Mouse (Mus musculus): ENCODE results near the gene Atf7ip. TPM values are rescaled to one million over a fixed set of nuclear protein-coding genes. Genes with fewer than 3 reads are reported as not detected.

Gene Atf7ip
- total and polyA plus RNA-seq, 2 experiments from 2014 or later = 28.7 to 43.1 TPM

DNA sequence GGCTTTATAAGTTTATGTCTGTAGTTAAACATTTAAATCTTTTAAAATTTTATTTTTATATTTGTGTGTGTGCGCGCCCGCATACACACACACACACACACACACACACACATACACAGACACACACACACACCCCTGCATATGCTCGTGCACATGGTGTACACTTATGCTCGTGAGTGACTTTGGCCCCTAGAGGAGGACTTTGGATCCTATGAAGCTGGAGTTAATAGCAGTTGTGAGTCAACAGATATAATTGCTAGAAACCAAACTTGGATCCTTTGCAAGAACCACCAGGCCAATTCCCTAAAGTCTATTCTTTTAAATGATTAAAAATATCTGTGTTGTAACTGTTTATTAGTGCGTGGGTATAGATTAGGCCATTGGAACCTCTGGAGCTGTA is 42.8 kb downstream of the Atf7ip start:
- Histone ChIP-seq H3K4me3 (ENCODE audit: low read depth, low read length) (no peak overlapping the region), H3K9me3 (ENCODE audit: low read length) (no peaks in the 10 kb centered on the region), H3K27me3 (ENCODE audit: insufficient read depth, low read length) (no peaks in the 10 kb centered on the region), H3K27ac (ENCODE audit: low read depth, low read length) (peak overlapping the region; percentile 92), H3K4me2 (ENCODE audit: low read depth, low read length, poor library complexity, severe bottlenecking) (no peak overlapping the region), H3K36me3 (ENCODE audit: insufficient read depth, low read length) (no peaks in the 10 kb centered on the region), H3K9ac (replicated peaks; ENCODE audit: low read length, poor library complexity, severe bottlenecking) (no peak overlapping the region), H3K4me1 (ENCODE audit: insufficient read depth, low read length) (0 out of 2 replicates have a peak, but pooled peaks cover 5% of the 10 kb centered on the region)
- DNase-seq (ENCODE audit: low spot score) (peak; percentile 46), ATAC-seq (ENCODE audit: low FRiP score) (no peak)
- peak; percentile 15; the same call in 1 of the 2 replicates for TF ChIP-seq CTCF (IDR thresholded peaks at IDR 0.05)
- WGBS = 61% methylated on average over 6 of the region's 6 CpGs

GRCm38 (mm10) chr6:136549606-136550005 is 43.6 kb downstream of the Atf7ip start:
- H3K9me3 ChIP-seq (ENCODE audit: low read length) = no peaks in the 10 kb centered on the region
- H3K27ac ChIP-seq (ENCODE audit: low read depth, low read length) = peak overlapping the region; percentile 76
- no peaks in the 10 kb centered on the region for H3K27me3 ChIP-seq (ENCODE audit: insufficient read depth, low read length)
- 73% methylated on average over 3 of the region's 3 CpGs for WGBS
- H3K4me3 ChIP-seq (ENCODE audit: low read depth, low read length) = no peak overlapping the region
- no peak for TF ChIP-seq CTCF (IDR thresholded peaks at IDR 0.05)
- no peak overlapping the region for H3K4me2 ChIP-seq (ENCODE audit: low read depth, low read length, poor library complexity, severe bottlenecking)
- H3K36me3 ChIP-seq (ENCODE audit: insufficient read depth, low read length) = no peaks in the 10 kb centered on the region
- H3K9ac ChIP-seq (replicated peaks; ENCODE audit: low read length, poor library complexity, severe bottlenecking) = no peak overlapping the region
- ATAC-seq (ENCODE audit: low FRiP score) (no peak), DNase-seq (ENCODE audit: low spot score) (no peak)
- 0 out of 2 replicates have a peak, but pooled peaks cover 4% of the 10 kb centered on the region for H3K4me1 ChIP-seq (ENCODE audit: insufficient read depth, low read length)

GRCm38 (mm10) chr6:136550596-136551304 is 44.8 kb downstream of the Atf7ip start:
- TF ChIP-seq CTCF (IDR thresholded peaks at IDR 0.05) = no peak
- Histone ChIP-seq H3K27me3 (ENCODE audit: insufficient read depth, low read length) (no peaks in the 10 kb centered on the region), H3K36me3 (ENCODE audit: insufficient read depth, low read length) (no peaks in the 10 kb centered on the region), H3K4me2 (ENCODE audit: low read depth, low read length, poor library complexity, severe bottlenecking) (peak overlapping the region; percentile 20; the same call in 1 of the 2 replicates), H3K9me3 (ENCODE audit: low read length) (no peaks in the 10 kb centered on the region), H3K9ac (replicated peaks; ENCODE audit: low read length, poor library complexity, severe bottlenecking) (no peak overlapping the region), H3K4me1 (ENCODE audit: insufficient read depth, low read length) (0 out of 2 replicates have a peak, but pooled peaks cover 2% of the 10 kb centered on the region), H3K27ac (ENCODE audit: low read depth, low read length) (peak overlapping the region; percentile 83), H3K4me3 (ENCODE audit: low read depth, low read length) (peak overlapping the region; percentile 20; the same call in 1 of the 2 replicates)
- WGBS = 29% methylated on average over 7 of the region's 7 CpGs
- DNase-seq (ENCODE audit: low spot score) (peak; percentile 89), ATAC-seq (ENCODE audit: low FRiP score) (peak; percentile 77)

DNA sequence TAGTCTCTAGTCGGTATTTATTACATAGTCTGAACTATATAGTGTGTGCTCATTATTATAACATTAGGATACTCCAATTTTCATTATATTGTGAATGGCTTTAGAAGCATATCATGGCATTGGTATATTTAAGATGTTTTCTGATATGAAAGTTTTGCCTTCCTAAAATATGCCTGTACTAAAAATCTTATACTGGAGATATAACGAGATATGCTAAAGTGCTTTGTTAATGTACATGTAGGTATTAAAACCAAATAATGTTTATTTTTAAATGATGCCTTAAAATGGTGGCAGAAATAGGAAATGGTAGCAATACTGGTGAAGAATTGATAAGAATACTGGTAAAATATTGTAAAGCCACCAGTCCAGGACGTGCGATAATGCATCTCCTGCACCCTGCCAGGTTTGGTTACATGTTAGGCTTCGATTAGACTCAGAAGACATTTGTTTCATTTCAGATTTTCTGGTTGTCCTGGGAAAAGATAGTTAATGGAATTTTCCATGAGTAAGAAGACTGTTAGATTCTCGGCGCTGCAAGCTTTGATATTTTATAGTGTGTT is 45.7 kb downstream of the Atf7ip start:
- WGBS = 68% methylated on average over 7 of the region's 7 CpGs
- Histone ChIP-seq H3K4me1 (ENCODE audit: insufficient read depth, low read length) (0 out of 2 replicates have a peak, but pooled peaks cover 2% of the 10 kb centered on the region), H3K9me3 (ENCODE audit: low read length) (no peaks in the 10 kb centered on the region), H3K4me3 (ENCODE audit: low read depth, low read length) (no peak overlapping the region), H3K27ac (ENCODE audit: low read depth, low read length) (peak overlapping the region; percentile 83; the same call in 1 of the 2 replicates), H3K4me2 (ENCODE audit: low read depth, low read length, poor library complexity, severe bottlenecking) (no peak overlapping the region), H3K27me3 (ENCODE audit: insufficient read depth, low read length) (no peaks in the 10 kb centered on the region), H3K9ac (replicated peaks; ENCODE audit: low read length, poor library complexity, severe bottlenecking) (no peak overlapping the region), H3K36me3 (ENCODE audit: insufficient read depth, low read length) (no peaks in the 10 kb centered on the region)
- DNase-seq (ENCODE audit: low spot score) (no peak), ATAC-seq (ENCODE audit: low FRiP score) (no peak)
- TF ChIP-seq CTCF (IDR thresholded peaks at IDR 0.05) = no peak

GRCm38 (mm10) chr6:136553156-136553555 is 47.2 kb downstream of the Atf7ip start:
- Histone ChIP-seq H3K9me3 (ENCODE audit: low read length) (no peaks in the 10 kb centered on the region), H3K4me1 (ENCODE audit: insufficient read depth, low read length) (0 out of 2 replicates have a peak, but pooled peaks cover 2% of the 10 kb centered on the region), H3K4me3 (ENCODE audit: low read depth, low read length) (no peak overlapping the region), H3K9ac (replicated peaks; ENCODE audit: low read length, poor library complexity, severe bottlenecking) (no peak overlapping the region), H3K27ac (ENCODE audit: low read depth, low read length) (peak overlapping the region; percentile 78), H3K4me2 (ENCODE audit: low read depth, low read length, poor library complexity, severe bottlenecking) (no peak overlapping the region), H3K27me3 (ENCODE audit: insufficient read depth, low read length) (no peaks in the 10 kb centered on the region), H3K36me3 (ENCODE audit: insufficient read depth, low read length) (no peaks in the 10 kb centered on the region)
- ATAC-seq (ENCODE audit: low FRiP score) (no peak), DNase-seq (ENCODE audit: low spot score) (no peak)
- no peak for TF ChIP-seq CTCF (IDR thresholded peaks at IDR 0.05)
- WGBS = 76% methylated on average over 5 of the region's 5 CpGs
